Mouse (Mus musculus): ENCODE measurements around the gene Ldlrad3.
A peak's percentile ranks its signal among the peaks of the same experiment; 100 is the strongest.

The Ldlrad3 gene

DNA sequence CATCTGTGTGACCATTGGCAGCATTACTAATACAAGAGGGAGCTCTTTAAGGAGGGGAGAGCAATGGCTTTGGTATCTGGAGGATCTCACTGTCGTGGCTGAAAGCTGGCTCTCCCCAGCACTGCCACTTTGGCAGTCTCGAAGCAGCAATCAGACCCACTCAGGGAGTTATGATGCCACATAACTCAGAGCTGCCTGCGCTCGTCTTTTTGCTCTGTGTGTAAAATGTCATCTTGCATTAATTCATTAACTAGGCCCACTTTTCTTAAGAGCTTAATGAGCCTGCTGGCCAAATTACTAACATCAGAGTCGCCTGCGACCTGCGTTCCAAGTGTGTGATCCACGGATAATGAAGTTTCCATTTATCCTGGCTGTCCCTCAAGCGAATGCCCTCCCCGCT, 230.1 kb downstream of the Ldlrad3 start:
- no peak for DNase-seq

DNA sequence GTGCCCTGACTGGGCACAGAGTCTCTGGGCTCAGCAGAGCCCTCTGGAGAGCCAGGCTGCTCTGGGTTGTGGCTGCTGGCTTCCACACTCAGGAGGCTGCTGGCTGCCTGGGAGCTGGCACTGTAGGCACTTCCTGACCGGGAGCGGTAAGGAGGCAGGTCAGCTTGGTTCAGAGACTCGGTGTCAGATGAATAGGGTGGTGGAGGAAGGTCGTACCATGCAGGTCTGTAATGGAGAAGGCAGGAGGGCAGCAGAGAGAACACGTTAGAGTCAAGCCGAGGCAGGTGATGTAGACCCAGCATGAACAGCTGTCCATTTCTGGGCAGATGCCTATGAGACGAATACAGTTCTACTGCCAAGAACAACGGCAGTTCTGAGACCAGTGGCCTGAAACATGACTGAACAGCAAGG, 233.2 kb downstream of the Ldlrad3 start:
- no peak for DNase-seq

DNA sequence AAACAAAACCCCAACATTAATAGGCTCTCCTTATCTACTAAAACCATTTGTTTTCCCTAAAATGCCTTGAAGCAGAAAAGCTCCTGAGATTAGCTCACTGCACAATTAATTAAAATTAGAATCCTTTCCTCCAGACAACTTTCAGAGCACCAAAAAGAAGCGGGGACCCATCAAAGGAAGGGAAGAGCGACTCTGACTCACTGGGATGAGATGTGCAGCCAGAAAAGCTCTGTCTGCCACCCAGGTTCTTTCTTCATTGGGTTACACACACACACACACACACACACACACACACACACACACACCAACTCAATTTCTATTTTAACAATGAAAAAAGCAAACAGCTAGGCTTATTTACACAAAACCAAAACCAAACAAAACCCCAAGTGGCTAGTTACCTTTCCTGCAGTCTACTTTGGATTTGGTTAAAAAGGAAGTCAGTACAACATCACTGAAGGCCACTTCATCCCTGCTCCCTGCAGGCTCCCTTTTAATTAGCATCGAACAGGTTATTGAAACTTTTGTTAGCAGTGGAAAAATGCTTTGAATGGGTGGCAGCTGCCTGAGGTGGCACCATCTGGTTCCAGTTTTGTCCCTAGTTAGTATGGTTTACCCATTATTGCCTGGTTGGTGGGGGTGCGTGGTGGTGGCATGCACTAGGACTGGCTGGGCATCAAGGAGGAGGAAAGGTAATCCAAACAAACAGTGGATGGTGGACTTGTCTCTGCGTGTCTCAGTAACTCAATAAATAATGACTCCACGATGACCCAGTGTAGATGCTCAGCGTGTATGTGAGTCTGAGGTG, 235.3 kb downstream of the Ldlrad3 start:
- no peak for DNase-seq

DNA sequence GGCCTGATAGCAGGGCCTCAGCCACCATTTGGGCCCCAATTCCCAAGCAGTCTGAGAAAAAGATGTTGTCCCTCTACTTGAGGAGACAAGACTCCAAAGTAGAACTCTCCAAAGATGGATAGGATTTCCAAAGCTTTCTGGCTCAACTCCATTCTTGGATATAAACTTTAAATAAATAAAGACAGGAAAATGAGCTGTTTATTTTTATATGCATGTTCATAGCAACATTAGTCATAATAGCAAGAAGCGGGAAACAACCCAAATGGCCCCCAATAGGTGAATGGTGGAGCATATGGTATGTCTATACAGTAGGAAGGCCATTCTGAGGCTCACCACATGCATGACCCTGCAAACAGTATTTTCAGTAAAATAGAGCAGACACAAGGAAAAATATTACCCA, 251.2 kb downstream of the Ldlrad3 start:
- no peak for DNase-seq

DNA sequence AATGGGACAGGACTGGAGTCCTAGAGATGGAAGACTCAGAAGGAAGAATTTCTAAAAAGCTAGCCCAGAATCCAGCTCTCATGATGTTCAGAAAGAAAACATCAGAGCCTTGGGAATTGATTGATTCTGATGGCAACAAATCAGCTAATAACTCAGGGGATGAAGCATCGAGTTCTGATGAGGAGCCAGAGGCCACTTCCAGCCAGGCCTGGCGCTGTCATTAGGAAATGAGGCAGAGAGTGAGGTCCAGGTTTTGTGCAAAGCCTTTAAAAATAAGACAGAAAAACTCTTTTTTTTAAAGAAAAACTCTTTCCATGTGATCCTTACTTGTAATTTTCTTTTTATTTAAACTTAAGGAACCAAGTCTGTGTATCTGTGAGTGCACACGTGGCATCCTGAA, 252.9 kb downstream of the Ldlrad3 start:
- DNase-seq, result no peak

DNA sequence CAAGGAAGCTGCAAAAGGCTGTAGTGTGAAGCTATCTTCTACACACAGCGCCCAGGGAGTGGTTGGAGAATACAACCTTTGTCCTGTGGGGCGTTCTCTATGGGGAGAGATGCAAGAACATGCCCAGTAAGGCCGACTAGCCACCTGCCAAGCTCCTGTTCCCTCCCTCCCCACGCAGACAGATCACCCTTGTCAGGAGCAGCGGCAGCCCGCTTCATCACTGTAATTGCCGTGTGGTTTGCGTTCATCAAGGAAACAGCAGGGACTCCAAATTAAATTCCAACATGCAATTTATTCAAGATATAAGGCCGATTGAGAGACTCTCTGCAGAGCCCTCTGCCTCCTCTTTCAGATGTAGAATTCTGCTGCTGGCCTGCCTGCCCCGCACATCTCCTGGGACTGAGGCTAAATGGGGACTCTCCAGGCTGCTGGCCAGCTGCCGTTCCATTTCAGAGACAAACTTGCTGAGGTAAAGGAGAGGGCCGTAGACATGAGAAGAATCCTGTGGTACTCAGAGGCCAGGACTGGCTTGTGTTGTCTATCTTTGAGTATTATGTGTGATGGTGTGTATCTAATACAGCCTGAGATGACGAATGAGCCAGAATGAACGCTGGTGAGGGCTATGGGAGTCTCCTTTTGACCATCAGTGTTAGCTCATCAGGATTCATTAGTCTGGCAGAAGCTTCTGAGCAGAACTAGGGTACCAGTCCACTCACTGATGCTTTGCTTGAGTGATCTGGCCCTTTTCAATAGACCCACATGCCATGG, 253.8 kb downstream of the Ldlrad3 start:
- DNase-seq, result no peak

DNA sequence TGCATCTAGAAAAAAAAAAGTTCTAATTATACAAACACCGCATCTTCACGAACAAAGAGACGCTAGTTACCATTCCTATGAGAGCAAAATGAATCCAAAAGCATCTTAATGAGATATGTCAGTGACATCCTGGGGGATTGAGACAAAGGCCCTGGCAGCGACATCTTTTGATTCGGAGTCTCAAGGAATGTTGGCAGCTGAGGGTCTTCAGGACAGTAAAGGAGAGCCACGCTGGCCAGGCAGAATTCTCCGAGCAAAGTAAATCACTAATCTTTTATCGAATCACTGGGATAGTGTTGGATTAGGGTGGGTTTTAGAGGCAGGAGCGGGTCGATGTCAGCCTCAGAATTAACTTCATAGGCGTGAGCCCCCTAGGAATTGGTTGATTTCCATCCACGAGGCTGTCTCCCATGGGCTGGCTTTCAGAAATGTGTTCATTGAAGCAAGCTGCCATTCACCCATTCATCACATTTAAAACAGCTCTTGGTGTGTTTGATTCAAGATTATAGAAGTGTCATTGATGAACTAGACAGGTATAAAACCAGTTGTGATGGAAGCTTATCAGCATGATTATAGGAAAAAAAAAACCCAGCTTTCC, 260.5 kb downstream of the Ldlrad3 start:
- no peak for DNase-seq

DNA sequence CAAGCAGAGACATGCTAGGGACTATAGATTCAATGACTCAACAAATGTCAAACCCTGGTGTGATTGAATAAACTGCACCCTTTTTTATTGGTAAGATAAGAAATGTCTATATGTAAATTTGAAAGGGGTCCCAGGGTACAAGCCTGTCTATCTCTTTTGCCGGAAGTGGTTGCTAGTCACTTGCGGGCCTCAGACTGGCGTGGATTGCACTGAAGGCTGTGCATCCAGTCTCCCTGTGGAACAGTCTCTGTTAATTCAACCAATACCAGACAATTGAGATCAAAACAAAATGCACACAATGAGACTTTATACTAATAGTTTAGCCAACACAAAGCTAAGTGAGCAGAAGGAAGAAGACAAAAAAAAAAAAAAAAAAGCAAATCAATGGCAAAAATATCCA, 261.0 kb downstream of the Ldlrad3 start:
- no peak for DNase-seq

DNA sequence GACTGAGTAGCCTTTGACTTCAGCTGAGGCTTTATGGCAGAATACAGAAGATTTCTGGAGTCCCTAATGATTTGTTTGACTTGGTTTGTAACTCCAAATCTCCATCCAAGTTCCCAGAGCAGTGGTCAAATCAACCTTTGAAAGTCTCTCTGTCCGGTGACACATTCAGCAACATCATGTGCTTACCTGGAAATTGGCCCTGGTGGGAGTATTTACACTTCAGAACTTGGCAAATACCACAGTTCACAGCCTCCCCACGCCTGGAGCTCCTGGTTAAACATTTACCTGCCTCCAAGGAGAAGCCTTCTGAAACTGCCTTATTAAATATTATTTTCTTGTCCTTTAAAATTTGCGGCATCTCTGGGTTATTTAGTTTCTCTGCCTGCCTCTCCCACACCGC, 263.0 kb downstream of the Ldlrad3 start:
- DNase-seq, result no peak

DNA sequence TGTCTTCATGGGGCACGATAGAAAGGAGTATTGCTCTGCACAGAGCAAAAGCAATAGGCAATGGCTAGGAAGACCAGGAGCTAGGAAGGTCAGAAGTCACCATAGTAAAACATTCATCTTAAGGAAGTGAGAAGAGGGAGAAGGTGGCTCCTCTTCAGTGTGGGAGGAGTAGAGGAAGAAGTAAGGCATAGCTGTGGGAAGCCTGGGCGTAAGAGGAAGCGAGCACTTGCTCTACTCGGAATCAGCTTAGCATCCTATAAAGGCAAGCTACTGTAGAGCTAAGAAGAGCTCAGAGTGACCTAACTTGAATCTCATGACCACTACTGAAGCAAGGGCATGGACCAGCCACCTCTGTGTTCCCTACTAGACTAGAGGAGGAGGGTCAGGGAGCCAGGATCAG, 263.9 kb downstream of the Ldlrad3 start:
- DNase-seq, result no peak

DNA sequence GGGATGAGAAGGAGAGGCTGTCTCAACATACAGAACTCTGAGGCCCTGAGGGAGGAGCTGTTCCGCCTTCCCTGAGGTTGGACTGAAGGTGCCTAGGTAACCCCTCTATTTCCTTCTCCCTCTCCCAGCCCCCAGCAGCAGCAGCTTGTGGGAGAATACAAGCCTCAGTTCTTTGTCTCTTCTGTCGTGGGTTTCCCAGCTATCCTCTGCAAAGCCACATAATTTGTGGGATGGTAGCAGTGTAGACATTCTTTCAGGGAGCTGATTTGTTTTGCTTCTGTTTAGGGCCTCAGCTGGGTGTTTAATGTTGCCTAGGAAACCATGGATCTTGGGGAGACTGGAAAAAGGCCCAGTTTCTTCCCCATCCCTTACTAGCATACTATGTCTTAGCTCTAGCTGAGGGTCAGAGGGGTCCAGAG, 266.0 kb downstream of the Ldlrad3 start:
- no peak for DNase-seq

DNA sequence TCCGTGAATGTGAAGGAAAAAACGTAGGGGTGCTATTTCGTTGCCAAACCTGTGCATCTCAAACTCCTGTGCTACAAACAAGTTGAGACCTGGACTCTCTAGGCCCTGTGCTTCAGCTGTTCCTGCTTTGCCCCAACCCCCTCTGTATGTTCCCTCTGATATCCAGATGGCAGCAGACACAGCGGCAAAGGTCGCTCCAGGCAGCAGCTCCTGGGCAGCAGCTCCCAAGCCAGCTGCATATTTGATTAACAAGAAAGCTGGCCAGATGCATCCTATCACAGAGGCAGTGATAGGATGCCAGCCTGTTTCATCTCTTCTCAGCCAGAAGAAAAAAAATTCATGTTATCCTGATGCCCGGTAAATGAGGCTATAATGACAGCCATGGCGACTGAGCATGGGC, 267.7 kb downstream of the Ldlrad3 start:
- DNase-seq, result no peak

DNA sequence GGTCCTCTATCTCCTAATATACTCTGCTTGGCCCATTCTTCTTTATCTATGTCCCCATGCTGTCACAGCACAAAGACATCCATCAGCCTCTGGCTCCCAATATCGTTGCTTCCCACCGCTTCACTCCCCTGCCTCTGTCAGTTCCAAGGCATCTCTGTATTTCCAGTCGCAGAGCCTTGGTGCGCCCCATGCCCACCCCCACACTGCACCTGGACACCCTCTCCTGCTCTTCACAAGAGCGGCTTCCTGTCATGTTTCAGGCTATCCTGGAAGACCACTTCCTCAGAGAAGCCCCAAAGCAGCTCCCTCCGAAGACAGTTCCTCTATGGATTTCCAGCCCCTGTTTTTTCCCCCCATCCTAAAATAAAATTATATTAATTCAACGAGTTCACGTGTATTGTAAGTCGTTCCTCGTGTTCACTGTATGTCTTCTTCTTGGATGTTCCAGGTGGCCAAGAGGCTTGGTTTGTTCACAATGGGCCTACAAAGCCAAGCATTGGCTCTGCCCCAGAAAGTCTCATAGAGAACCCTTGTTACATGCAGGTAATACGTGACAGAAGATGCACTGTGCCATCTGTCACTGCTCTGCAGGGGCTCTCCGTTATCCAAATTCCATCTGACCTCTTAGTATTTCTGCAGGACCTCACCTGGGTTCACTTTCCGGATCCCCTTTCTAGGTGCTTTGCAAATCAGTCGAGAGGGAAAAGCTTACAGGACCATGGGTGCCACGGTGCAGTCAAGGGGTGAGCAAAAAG, 276.7 kb downstream of the Ldlrad3 start:
- peak; percentile 12 for DNase-seq

DNA sequence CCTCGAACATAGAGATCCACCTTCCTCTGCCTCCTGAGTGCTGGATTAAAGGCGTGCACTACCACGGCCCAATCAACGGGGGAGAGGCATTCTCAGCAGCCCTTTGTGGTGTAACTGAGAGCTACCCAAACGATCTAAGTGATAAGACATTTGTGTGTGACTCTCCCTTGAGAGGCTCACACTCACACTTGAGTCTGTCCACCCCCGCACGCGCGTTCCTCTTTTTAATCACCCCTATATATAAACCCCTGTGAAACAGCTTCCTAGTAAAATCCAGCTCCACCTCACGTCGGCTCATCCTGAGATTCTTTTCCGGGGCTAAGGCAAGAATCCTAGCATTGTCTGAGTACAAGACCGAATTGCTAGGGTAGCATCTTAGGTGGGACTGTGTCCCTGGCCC, 277.4 kb downstream of the Ldlrad3 start:
- no peak for DNase-seq

DNA sequence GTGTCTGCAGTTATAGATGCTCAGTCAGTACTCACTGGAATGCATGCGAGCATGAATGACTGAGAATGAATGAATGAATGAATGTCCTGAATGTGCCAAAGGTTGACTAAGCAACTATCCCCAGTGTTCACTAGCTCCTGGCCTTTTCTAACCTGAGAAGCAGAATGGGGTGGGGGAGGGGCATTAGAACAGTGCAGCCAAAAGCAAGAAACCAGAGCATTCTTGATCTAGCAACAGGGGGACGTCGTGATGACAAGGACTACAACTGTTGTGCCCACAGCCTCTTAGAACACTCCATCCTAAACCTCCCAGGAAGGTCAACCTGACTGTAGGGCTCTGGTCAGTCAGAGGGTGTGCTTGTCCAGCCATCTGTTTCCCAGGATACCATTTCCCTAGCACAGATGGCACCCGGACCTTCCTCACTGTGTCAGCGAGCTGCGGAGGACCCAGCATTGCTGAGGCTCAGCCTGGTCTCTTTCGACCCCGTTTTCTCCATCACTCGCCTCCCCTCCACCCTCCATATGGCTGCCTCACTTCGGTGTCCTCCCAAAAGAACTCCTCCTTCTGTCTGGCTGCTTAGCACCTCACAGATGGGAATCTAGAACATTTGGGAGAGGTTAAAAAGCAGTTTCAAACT, 278.7 kb downstream of the Ldlrad3 start:
- DNase-seq, result no peak

DNA sequence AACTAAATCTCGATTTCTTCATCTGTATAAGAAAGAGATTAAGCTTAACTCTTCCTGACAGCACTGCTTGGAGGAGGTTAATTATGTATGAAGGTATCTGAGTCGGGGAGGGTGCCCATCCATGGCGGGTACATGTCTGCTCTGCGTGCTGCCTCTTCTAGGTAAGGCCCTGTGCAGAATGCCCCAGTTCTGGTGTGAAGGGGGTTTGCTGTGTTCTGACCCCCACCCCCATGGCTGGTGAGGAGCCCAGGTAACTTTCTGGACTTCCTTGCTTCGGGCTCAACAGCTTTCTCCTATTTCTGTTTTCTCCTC, 279.9 kb downstream of the Ldlrad3 start:
- DNase-seq, result no peak

DNA sequence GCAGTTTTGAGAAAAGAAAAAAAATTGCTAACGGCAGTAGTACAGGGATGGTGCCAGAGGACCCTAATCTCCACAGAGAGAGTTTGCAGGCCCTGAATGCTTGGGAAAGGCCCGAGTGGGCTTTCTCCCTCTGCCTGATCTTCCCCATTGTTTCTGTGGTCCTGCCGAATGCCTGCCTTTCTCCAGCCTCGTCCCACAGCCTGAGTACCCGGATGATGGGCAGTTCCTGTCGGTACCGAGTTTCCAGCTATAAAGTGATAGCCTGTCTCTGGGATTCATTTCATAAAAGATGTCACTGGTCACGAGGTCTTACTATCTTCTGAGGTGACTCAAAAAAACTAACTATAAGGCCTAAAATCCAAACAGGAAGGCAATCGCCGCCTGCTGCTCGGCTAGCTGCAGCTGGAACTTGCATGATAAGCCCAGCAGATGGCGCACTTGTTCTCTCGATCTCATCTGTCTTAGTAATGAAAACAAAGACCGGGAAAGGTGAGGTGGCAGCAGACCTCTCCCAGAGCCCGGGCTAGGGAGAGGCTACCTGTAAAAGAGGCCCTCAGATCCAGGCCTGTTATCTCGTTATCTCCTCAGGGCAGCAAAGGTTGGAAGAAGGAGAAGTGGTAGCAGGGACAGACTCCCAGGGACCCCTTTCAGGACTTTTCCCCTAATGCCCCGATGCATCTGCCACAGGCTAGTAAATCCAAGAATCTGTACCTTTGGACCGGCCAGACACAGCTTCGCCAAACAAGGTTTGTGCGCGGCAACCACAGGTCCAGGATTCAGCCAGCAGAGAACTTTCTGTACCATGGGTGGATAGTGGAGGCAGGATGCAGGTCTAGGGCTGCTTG, 280.4 kb downstream of the Ldlrad3 start:
- DNase-seq, result peak; percentile 85

DNA sequence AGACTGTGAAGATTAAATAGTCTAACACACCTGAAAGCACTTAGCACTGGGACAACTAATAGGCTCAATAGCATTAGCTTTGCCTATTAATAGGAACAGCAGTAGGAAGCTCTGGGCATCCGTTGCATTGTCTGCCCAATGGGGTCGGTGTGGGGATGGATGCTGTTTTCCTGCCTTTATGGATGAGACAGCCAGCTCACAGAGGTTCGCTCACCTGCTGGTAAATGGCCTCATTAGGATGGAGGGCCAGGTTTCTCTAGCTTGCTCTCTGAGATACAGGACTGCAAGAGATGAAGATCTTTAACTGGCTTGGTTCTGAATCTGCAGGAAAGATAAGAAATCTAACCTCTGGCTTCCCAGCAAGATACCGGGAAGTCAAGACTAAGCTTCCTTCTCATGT, 284.0 kb downstream of the Ldlrad3 start:
- DNase-seq, result no peak
